Mouse (Mus musculus): ENCODE results near the gene Parp11.

GRCm38 (mm10) chr6:127418322-127418721 is 28.3 kb upstream of the Parp11 start:
- TF ChIP-seq POLR2A (IDR thresholded peaks at IDR 0.05; ENCODE audit: insufficient read length, low read depth) (no peak), E2F4 (IDR thresholded peaks at IDR 0.05; ENCODE audit: insufficient read depth) (no peak), TCF12 (IDR thresholded peaks at IDR 0.05; ENCODE audit: insufficient read depth, poor library complexity, severe bottlenecking) (no peak), MAX (IDR thresholded peaks at IDR 0.05; ENCODE audit: low read depth) (no peak), USF1 (IDR thresholded peaks at IDR 0.05; ENCODE audit: low read depth) (no peak), TCF3 (IDR thresholded peaks at IDR 0.05; ENCODE audit: insufficient read length, low read depth) (no peak), CEBPB (IDR thresholded peaks at IDR 0.05; ENCODE audit: insufficient read depth, poor library complexity, severe bottlenecking) (no peak), POLR2AphosphoS2 (IDR thresholded peaks at IDR 0.05; ENCODE audit: insufficient read length, low read depth) (no peak), MYOG (IDR thresholded peaks at IDR 0.05; ENCODE audit: control insufficient read depth in 1 of 3, insufficient read depth in 1 of 3, insufficient read length in 2 of 3, low read depth in 2 of 3) (no peak), MYOD1 (IDR thresholded peaks at IDR 0.05; ENCODE audit: control insufficient read depth in 1 of 3, insufficient read length in 2 of 3, low read depth in 2 of 3) (no peak), SRF (IDR thresholded peaks at IDR 0.05; ENCODE audit: control insufficient read depth, insufficient read length, low read depth) (no peak), REST (IDR thresholded peaks at IDR 0.05; ENCODE audit: insufficient read depth, insufficient read length) (no peak)

All from myocyte (in vitro differentiated cells).